In the genomic region with DNA sequence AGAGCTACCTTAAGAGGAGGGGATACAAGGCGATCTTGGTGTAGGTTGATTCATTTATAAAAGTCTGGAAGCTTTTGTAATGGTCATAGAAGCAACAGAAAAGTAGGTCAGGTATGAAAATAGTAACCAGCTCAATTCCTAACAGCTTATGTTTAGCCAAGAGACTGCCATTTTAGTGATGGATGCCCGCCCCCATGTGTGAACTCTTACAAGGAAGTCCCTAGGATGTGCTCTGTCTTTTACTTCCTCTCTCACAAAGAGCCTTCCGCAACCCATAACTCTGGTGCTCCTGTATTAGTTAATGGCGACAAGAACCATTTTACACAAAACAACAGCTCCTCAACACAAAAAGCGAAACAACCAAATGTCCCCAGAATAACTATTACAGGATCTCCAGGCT, we compare ENCODE assay signal across 28 mouse cellular contexts. TPM values are rescaled to one million over a fixed set of nuclear protein-coding genes. Genes with fewer than 3 reads are reported as not detected.
DNase-seq lines count a peak whose midpoint lies in the region; ATAC-seq lines count a peak whose summit lies in the region.
"Had no signal": no experiment of that assay in that cellular context is flagged by ENCODE, and none has a peak within 500 bp of the region (broad histone marks: within the 10 kb centered on the region; RNA-seq: fewer than 3 reads in every experiment).

No protein-coding gene starts in this region.

- no peaks in the 10 kb centered on the region for H3K9me3 ChIP-seq in heart, embryonic 12.5 days (replicated peaks)
- H3K9me3 ChIP-seq: embryonic facial prominence, embryonic 10.5 days; embryonic facial prominence, embryonic 13.5 days; forebrain, embryonic 12.5 days; forebrain, embryonic 15.5 days; G1E; heart, embryonic 10.5 days; hindbrain, embryonic 12.5 days; hindbrain, embryonic 15.5 days had no signal

- H3K4me1 ChIP-seq in heart, embryonic 12.5 days (replicated peaks) = peaks cover 20% of the 10 kb centered on the region

- 0 out of 2 replicates have a peak, but pooled peaks have one; percentile 7 for ATAC-seq in frontal cortex, adult (ENCODE audit: low TSS enrichment)
- ATAC-seq in heart, embryonic 12.5 days (ENCODE audit: insufficient number of reproducible peaks, low FRiP score) = no peak
- ATAC-seq: forebrain, embryonic 15.5 days; intestine, postnatal 0 days; Patski had no signal

- no peak overlapping the region for H3K9ac ChIP-seq in heart, embryonic 12.5 days
- H3K9ac ChIP-seq: embryonic facial prominence, embryonic 13.5 days; forebrain, embryonic 12.5 days; forebrain, embryonic 15.5 days; hindbrain, embryonic 12.5 days; hindbrain, embryonic 15.5 days had no signal

- WGBS in heart, embryonic 12.5 days = 88% methylated on average over 5 of the region's 5 CpGs

- H3K4me3 ChIP-seq in heart, embryonic 12.5 days = no peak overlapping the region
- H3K4me3 ChIP-seq: embryonic facial prominence, embryonic 10.5 days; embryonic facial prominence, embryonic 13.5 days; erythroblast, embryonic 14.5 days; forebrain, embryonic 12.5 days; forebrain, embryonic 15.5 days; heart, adult 2 months; heart, embryonic 10.5 days; hindbrain, embryonic 12.5 days; hindbrain, embryonic 15.5 days had no signal

- DNase-seq in frontal cortex, postnatal 25 days (ENCODE audit: low spot score in 2 of 2) = no peak
- DNase-seq in heart, adult 11 months = peak; percentile 55
- peak; percentile 54 for DNase-seq in kidney, adult 9 months
- no peak for DNase-seq in kidney, adult 11 months
- DNase-seq: adrenal gland, adult 8-10 months; adrenal gland, postnatal 25 days; B cell, adult 2 months; cerebellum, adult 11-12 months; cerebellum, adult 8-10 months; cerebellum, postnatal 10 days; cerebellum, postnatal 36 days; embryo, embryonic 11 days; gastrocnemius, postnatal 14 days; heart, adult 2 months had no signal

- no peak overlapping the region for H3K4me2 ChIP-seq in heart, embryonic 12.5 days
- H3K4me2 ChIP-seq: embryonic facial prominence, embryonic 13.5 days; forebrain, embryonic 12.5 days; forebrain, embryonic 15.5 days; hindbrain, embryonic 12.5 days; hindbrain, embryonic 15.5 days had no signal

- no peaks in the 10 kb centered on the region for H3K27me3 ChIP-seq in heart, embryonic 12.5 days (replicated peaks)
- H3K27me3 ChIP-seq: CH12.LX; embryonic facial prominence, embryonic 13.5 days; forebrain, embryonic 15.5 days; hindbrain, embryonic 12.5 days; hindbrain, embryonic 15.5 days; Patski had no signal

- no peaks in the 10 kb centered on the region for H3K36me3 ChIP-seq in heart, embryonic 12.5 days
- H3K36me3 ChIP-seq: embryonic facial prominence, embryonic 10.5 days; embryonic facial prominence, embryonic 13.5 days; forebrain, embryonic 12.5 days; forebrain, embryonic 15.5 days; G1E; heart, embryonic 10.5 days; hindbrain, embryonic 12.5 days; hindbrain, embryonic 15.5 days had no signal

- H3K27ac ChIP-seq in heart, embryonic 12.5 days (ENCODE audit: poor library complexity, severe bottlenecking) = no peak overlapping the region
- H3K27ac ChIP-seq: embryonic facial prominence, embryonic 10.5 days; embryonic facial prominence, embryonic 13.5 days; forebrain, embryonic 12.5 days; forebrain, embryonic 15.5 days; heart, adult 2 months; heart, embryonic 10.5 days; hindbrain, embryonic 12.5 days; hindbrain, embryonic 15.5 days had no signal

RNA-seq across cellular contexts. Expression of a gene that starts 4.8 kb away (rescaled TPM):
- 277 and 294 TPM in 2 replicates for polyA plus RNA-seq in heart, embryonic 12.5 days (2016; fragmentation: Nextera tagmentation; extraction: Ambion mirVana)

Comparison
In these comparisons a context has a peak if more than half of its experiments do, and no peak if none do; other contexts are left out.
1. DNase-seq: peak in heart, adult 11 months (single experiment) and kidney, adult 9 months (single experiment); none in frontal cortex, postnatal 25 days (0 of 2) and kidney, adult 11 months (single experiment).